Mouse (Mus musculus) hindbrain, embryonic 16.5 days (tissue): ENCODE measurements around the gene Pcbd2. TPM values are rescaled to one million over a fixed set of nuclear protein-coding genes. Genes with fewer than 3 reads are reported as not detected.

Source experiments
- polyA plus RNA-seq: library from polyadenylated mRNA; unstranded; fragments of >200 nt; fragmentation: Nextera tagmentation; extraction: Ambion mirVana; gene quantifications from 2 replicates; pipeline ENCODE4 v1.2.1, GENCODE M21; 2015

Pcbd2 gene
- polyA plus RNA-seq, 1 experiment from 2014 or later: 26.1 TPM

Other genes starting within 250 kb of the Pcbd2 start
- 482 and 556 TPM in 2 replicates for gene Dbn1, start 239.3 kb upstream of the Pcbd2 start, polyA plus RNA-seq
- 161 and 177 TPM in 2 replicates for gene Pdlim7, start 213.7 kb upstream of the Pcbd2 start, polyA plus RNA-seq
- 3.6 and 4.3 TPM in 2 replicates for gene Dok3, start 198.1 kb upstream of the Pcbd2 start, polyA plus RNA-seq
- 55.3 and 56.3 TPM in 2 replicates for gene Ddx41, start 190.7 kb upstream of the Pcbd2 start, polyA plus RNA-seq
- gene Fam193b, start 156.2 kb upstream of the Pcbd2 start, polyA plus RNA-seq: 41.1 and 50.0 TPM in 2 replicates
- 102 TPM in 2 replicates for gene Tmed9, start 153.6 kb upstream of the Pcbd2 start, polyA plus RNA-seq
- 40.9 and 42.3 TPM in 2 replicates for gene B4galt7, start 127.5 kb upstream of the Pcbd2 start, polyA plus RNA-seq
- gene Caml, start 104.4 kb upstream of the Pcbd2 start, polyA plus RNA-seq: 97.4 and 108 TPM in 2 replicates
- gene Ddx46, start 92.3 kb upstream of the Pcbd2 start, polyA plus RNA-seq: 21.5 and 23.1 TPM in 2 replicates
- 65.5 and 73.6 TPM in 2 replicates for gene B230219D22Rik, start 34.2 kb upstream of the Pcbd2 start, polyA plus RNA-seq
- 142 and 149 TPM in 2 replicates for gene Txndc15, start 12.7 kb upstream of the Pcbd2 start, polyA plus RNA-seq
- 0.19 TPM in 1 of 2 replicates, not detected in the other for gene Catsper3, start 57.2 kb downstream of the Pcbd2 start, polyA plus RNA-seq
- gene Pitx1, start 108.8 kb downstream of the Pcbd2 start, polyA plus RNA-seq: 0.36 TPM in 1 of 2 replicates, not detected in the other